Mouse (Mus musculus) neural tube, embryonic 14.5 days (tissue): ENCODE data around the gene Lpp. TPM values are rescaled to one million over a fixed set of nuclear protein-coding genes. Genes with fewer than 3 reads are reported as not detected.

Experiments
- ATAC-seq: fragments of 200-750 bp; cut with Nextera tagmentation; 2 replicates; pipeline ENCODE4 v1.8.0; 2017; ENCODE audit warnings: low read depth, mild to moderate bottlenecking, moderate TSS enrichment, moderate library complexity
- H3K27ac ChIP-seq: fragments of 300-500 bp; sonication (generic); 2 replicates; pipeline ENCODE4 v1.5.1; 2014; ENCODE audit warnings: low read depth, mild to moderate bottlenecking, control low read depth, low read length, moderate library complexity, mixed read lengths
- H3K27me3 ChIP-seq: fragments of 300-500 bp; sonication (generic); 2 replicates; pipeline ENCODE4 v1.6.1; 2014; ENCODE audit warnings: low read length; ENCODE audit not compliant: control insufficient read depth, insufficient read depth
- H3K36me3 ChIP-seq: fragments of 300-500 bp; sonication (generic); 2 replicates; pipeline ENCODE4 v1.6.1; 2014; ENCODE audit warnings: low read length, mixed read lengths; ENCODE audit not compliant: control insufficient read depth, insufficient read depth
- H3K4me1 ChIP-seq: fragments of 300-500 bp; sonication (generic); 2 replicates; pipeline ENCODE4 v1.6.1; 2014; ENCODE audit warnings: low read length; ENCODE audit not compliant: control insufficient read depth, insufficient read depth
- H3K4me2 ChIP-seq: fragments of 300-500 bp; sonication (generic); 2 replicates; pipeline ENCODE4 v1.6.1; 2014; ENCODE audit warnings: mild to moderate bottlenecking, low read depth, low read length, control low read depth
- H3K4me3 ChIP-seq: fragments of 300-500 bp; sonication (generic); 2 replicates; pipeline ENCODE4 v1.5.1; 2014; ENCODE audit warnings: low read depth, low read length, control low read depth, mixed read lengths
- H3K9ac ChIP-seq: fragments of 300-500 bp; sonication (generic); replicated peaks from 2 replicates; pipeline ENCODE4 v1.6.1; 2014; ENCODE audit warnings: low read depth, mild to moderate bottlenecking, control low read depth, low read length, mixed read lengths
- H3K9me3 ChIP-seq: fragments of 300-500 bp; sonication (generic); 2 replicates; pipeline ENCODE4 v1.6.1; 2016; ENCODE audit warnings: low read length; ENCODE audit not compliant: control insufficient read depth
- WGBS: fragments of 180-500 bp; shearing (Covaris S2); extraction: QIAGEN DNeasy Blood & Tissue Kit; methylation state at CpG from one replicate; pipeline ENCODE4 v1.1.7; 2014; 5-methylcytosine and 5-hydroxymethylcytosine counted together
- polyA plus RNA-seq: library from polyadenylated mRNA; unstranded; fragments of >200 nt; fragmentation: Nextera tagmentation; extraction: Ambion mirVana; gene quantifications from 2 replicates; pipeline ENCODE4 v1.2.1, GENCODE M21; 2014

The Lpp gene
- polyA plus RNA-seq, 1 experiment from 2014 or later, result 7.0 TPM

GRCm38 (mm10) chr16:24568061-24568460 is 174.8 kb downstream of the Lpp start:
- H3K27me3 ChIP-seq, result no peaks in the 10 kb centered on the region
- H3K4me1 ChIP-seq, result no peaks in the 10 kb centered on the region
- no peaks in the 10 kb centered on the region for H3K36me3 ChIP-seq
- H3K27ac ChIP-seq, result no peak overlapping the region
- H3K4me3 ChIP-seq, result no peak overlapping the region
- ATAC-seq, result no peak
- H3K9ac ChIP-seq, result no peak overlapping the region
- H3K9me3 ChIP-seq, result no peaks in the 10 kb centered on the region
- H3K4me2 ChIP-seq, result no peak overlapping the region
- WGBS, result 79% methylated on average over 3 of the region's 3 CpGs

- Histone ChIP-seq H3K9ac (no peak overlapping the region), H3K27ac (no peak overlapping the region), H3K27me3 (no peaks in the 10 kb centered on the region), H3K4me3 (no peak overlapping the region), H3K4me1 (no peaks in the 10 kb centered on the region), H3K36me3 (no peaks in the 10 kb centered on the region), H3K9me3 (no peaks in the 10 kb centered on the region), H3K4me2 (no peak overlapping the region)
- ATAC-seq, result no peak
- WGBS, result 90% methylated on average over 5 of the region's 5 CpGs
Measured at GRCm38 (mm10) chr16:24569681-24570080, 176.4 kb downstream of the Lpp start.

- H3K36me3 ChIP-seq, result no peaks in the 10 kb centered on the region
- no peak overlapping the region for H3K4me2 ChIP-seq
- no peak overlapping the region for H3K9ac ChIP-seq
- 68% methylated on average over 2 of the region's 2 CpGs for WGBS
- H3K9me3 ChIP-seq, result no peaks in the 10 kb centered on the region
- no peak for ATAC-seq
- H3K27me3 ChIP-seq, result no peaks in the 10 kb centered on the region
- no peak overlapping the region for H3K27ac ChIP-seq
- no peak overlapping the region for H3K4me3 ChIP-seq
- H3K4me1 ChIP-seq, result no peaks in the 10 kb centered on the region
Measured at GRCm38 (mm10) chr16:24576999-24577398, 183.7 kb downstream of the Lpp start.

- Histone ChIP-seq H3K9me3 (no peaks in the 10 kb centered on the region), H3K27me3 (no peaks in the 10 kb centered on the region), H3K27ac (no peak overlapping the region), H3K4me3 (no peak overlapping the region), H3K9ac (no peak overlapping the region), H3K4me2 (no peak overlapping the region), H3K4me1 (no peaks in the 10 kb centered on the region), H3K36me3 (no peaks in the 10 kb centered on the region)
- no peak for ATAC-seq
- WGBS, result 94% methylated on average over 2 of the region's 2 CpGs
Measured at GRCm38 (mm10) chr16:24577798-24578197, 184.5 kb downstream of the Lpp start.

- Histone ChIP-seq H3K27me3 (no peaks in the 10 kb centered on the region), H3K27ac (no peak overlapping the region), H3K9ac (no peak overlapping the region), H3K4me2 (no peak overlapping the region), H3K36me3 (no peaks in the 10 kb centered on the region), H3K4me3 (no peak overlapping the region), H3K9me3 (no peaks in the 10 kb centered on the region), H3K4me1 (no peaks in the 10 kb centered on the region)
- 98% methylated on average over 2 of the region's 2 CpGs for WGBS
- no peak for ATAC-seq
Measured at GRCm38 (mm10) chr16:24582847-24583246, 189.5 kb downstream of the Lpp start.

- H3K4me1 ChIP-seq, result no peaks in the 10 kb centered on the region
- no peaks in the 10 kb centered on the region for H3K36me3 ChIP-seq
- H3K4me3 ChIP-seq, result no peak overlapping the region
- WGBS, result 89% methylated on average over 4 of the region's 4 CpGs
- H3K27me3 ChIP-seq, result no peaks in the 10 kb centered on the region
- no peak overlapping the region for H3K9ac ChIP-seq
- no peaks in the 10 kb centered on the region for H3K9me3 ChIP-seq
- no peak for ATAC-seq
- H3K27ac ChIP-seq, result no peak overlapping the region
- no peak overlapping the region for H3K4me2 ChIP-seq
Measured at GRCm38 (mm10) chr16:24593535-24593934, 200.2 kb downstream of the Lpp start.

- Histone ChIP-seq H3K4me1 (no peaks in the 10 kb centered on the region), H3K4me3 (no peak overlapping the region), H3K36me3 (no peaks in the 10 kb centered on the region), H3K9ac (no peak overlapping the region), H3K27ac (no peak overlapping the region), H3K4me2 (no peak overlapping the region), H3K9me3 (no peaks in the 10 kb centered on the region), H3K27me3 (no peaks in the 10 kb centered on the region)
- 94% methylated on average over 5 of the region's 5 CpGs for WGBS
- no peak for ATAC-seq
Measured at GRCm38 (mm10) chr16:24594508-24594907, 201.2 kb downstream of the Lpp start.

- ATAC-seq, result no peak
- Histone ChIP-seq H3K36me3 (no peaks in the 10 kb centered on the region), H3K27ac (no peak overlapping the region), H3K4me3 (no peak overlapping the region), H3K9ac (no peak overlapping the region), H3K27me3 (no peaks in the 10 kb centered on the region), H3K4me1 (no peaks in the 10 kb centered on the region), H3K4me2 (no peak overlapping the region), H3K9me3 (no peaks in the 10 kb centered on the region)
Measured at GRCm38 (mm10) chr16:24595493-24595892, 202.2 kb downstream of the Lpp start.

- H3K4me1 ChIP-seq, result no peaks in the 10 kb centered on the region
- H3K4me3 ChIP-seq, result no peak overlapping the region
- H3K36me3 ChIP-seq, result no peaks in the 10 kb centered on the region
- H3K27ac ChIP-seq, result no peak overlapping the region
- no peak overlapping the region for H3K4me2 ChIP-seq
- WGBS, result 83% methylated on average over 7 of the region's 7 CpGs
- H3K9ac ChIP-seq, result no peak overlapping the region
- no peak for ATAC-seq
- no peaks in the 10 kb centered on the region for H3K9me3 ChIP-seq
- no peaks in the 10 kb centered on the region for H3K27me3 ChIP-seq
Measured at GRCm38 (mm10) chr16:24598567-24598966, 205.3 kb downstream of the Lpp start.

GRCm38 (mm10) chr16:24599766-24600165 is 206.5 kb downstream of the Lpp start:
- Histone ChIP-seq H3K27me3 (no peaks in the 10 kb centered on the region), H3K9ac (no peak overlapping the region), H3K4me2 (no peak overlapping the region), H3K27ac (no peak overlapping the region), H3K9me3 (no peaks in the 10 kb centered on the region), H3K4me3 (no peak overlapping the region), H3K4me1 (no peaks in the 10 kb centered on the region), H3K36me3 (no peaks in the 10 kb centered on the region)
- WGBS, result 76% methylated on average over 7 of the region's 7 CpGs
- ATAC-seq, result no peak
